Mouse (Mus musculus) ES-Bruce4 (cell line): ENCODE results near the gene Ebi3.

Experiments
- EP300 ChIP-seq: IDR thresholded peaks from 2 replicates; pipeline ENCODE4 v1.6.1; 2011; ENCODE audit warnings: low read depth, low read length; ENCODE audit not compliant: insufficient read depth
- POLR2A ChIP-seq: IDR thresholded peaks from one replicate; pipeline ENCODE4 v1.8.1; 2011; ENCODE audit warnings: low read length; ENCODE audit not compliant: insufficient read depth

DNA sequence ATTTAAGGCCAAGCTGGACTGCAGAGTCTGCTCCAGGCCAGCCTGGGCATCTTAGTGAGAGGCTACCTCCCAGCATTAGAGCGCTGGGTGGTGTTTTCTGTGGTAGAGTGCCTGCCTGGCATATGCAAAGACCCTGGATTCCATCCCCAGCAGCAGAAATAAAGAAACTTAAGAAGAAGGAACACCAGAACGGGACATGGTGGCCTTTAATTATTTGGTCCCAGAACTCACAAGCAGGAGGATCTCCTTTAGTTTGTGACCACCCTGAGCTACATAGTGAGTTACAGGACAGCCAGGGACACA is 6.1 kb downstream of the Ebi3 start:
- no peak for TF ChIP-seq POLR2A
- TF ChIP-seq EP300 = no peak
